Mouse (Mus musculus): ENCODE measurements around the gene Ace2.

Gene Ace2

DNA sequence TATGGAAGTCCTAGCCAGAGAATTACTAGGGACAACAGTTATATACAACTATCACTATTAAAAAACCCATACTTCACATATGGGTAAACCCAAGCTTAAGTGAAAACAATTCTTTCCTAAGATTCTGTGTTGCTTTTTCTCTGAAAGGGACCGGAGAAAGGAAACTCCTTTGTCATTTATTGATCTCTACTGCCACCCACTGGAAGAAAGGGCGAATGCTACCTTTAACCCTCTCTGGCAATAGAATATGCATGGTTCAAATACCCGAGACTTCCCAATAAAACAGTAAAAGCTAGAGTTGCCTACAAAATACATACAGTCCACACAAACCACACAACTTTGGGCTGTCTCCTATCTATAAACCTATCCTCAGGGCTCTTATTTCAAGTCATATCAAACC lies 40.6 kb downstream of the Ace2 start:
- peak; percentile 16 for DNase-seq (ENCODE audit: low read depth, low spot score)

DNA sequence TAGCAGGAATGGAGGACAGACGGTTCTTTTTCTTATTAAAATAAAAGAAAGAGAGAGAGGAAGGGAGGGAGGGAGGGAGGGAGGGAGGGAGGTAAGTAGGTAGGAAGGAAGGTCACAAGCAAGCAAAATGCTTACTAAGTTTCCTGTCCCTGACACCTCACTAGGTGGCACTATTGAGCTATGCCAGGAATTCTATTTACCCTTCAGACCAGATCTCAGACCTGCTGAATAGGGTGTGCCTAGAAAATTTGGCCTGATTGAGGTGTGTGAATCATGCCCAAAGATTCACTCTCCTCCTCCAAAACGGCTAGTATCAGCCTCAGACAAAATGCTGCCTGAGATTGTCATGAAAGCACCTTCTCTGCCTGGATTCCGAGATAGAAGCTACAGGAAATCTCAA lies 44.7 kb downstream of the Ace2 start:
- DNase-seq (ENCODE audit: low read depth, low spot score) = peak; percentile 23

DNA sequence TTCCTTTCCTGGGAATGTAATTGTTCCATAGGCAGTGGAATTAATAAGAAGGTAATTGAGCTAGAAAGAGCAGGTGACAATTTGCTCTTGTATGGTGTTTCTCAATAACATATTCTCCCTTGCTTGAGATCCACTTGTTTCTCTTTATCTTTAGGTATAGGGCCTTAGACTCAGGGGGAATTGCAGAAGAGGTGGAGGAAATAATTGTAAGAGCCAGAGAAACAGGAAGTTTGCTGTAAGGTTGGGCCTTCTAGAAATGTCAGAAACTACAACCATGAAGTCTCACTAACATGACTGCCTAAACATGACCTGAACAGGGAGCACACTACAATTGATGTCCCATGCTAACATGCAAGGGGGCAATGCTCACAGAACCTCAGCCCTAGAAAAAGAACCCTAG lies 50.7 kb downstream of the Ace2 start:
- DNase-seq (ENCODE audit: low read depth, low spot score) = no peak

DNA sequence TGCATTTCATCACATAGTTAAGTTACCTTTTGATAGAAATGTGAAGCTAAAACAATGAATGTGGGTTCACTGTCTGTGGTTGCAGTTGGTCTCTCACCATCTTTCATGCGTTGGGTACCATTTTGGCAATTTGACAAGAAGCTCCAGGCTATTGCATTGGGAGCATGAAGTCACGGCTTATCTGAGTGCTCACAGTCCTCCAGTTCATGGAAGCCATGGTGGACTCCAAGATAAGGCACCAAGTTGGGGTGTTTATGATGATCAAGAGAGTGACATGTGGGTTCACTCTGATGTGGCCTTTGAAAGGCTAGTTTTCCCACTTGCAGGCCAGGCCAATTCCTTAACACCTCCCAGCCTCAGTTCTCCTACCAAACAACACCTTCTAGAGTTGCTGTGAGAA lies 58.5 kb downstream of the Ace2 start:
- DNase-seq (ENCODE audit: low read depth, low spot score) = no peak

DNA sequence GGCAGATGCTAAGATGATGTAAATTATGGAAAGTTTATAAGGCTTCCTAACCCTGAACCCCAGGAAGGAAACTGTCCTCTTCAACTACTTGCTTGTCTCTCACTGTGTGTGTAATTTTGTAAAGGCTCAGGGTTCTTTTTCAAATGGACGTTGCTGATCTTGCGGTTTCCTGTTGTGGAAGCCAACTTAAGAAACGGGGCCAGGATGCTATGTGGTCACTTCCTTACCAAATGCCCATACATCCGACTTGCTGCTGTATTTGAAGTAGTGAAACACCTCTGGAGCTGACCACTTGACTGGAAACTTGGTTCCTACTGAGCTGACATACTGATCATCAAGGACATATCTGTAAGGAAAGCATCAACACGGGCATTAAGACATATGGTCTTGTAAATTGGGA lies 61.4 kb downstream of the Ace2 start:
- no peak for DNase-seq (ENCODE audit: low read depth, low spot score)

DNA sequence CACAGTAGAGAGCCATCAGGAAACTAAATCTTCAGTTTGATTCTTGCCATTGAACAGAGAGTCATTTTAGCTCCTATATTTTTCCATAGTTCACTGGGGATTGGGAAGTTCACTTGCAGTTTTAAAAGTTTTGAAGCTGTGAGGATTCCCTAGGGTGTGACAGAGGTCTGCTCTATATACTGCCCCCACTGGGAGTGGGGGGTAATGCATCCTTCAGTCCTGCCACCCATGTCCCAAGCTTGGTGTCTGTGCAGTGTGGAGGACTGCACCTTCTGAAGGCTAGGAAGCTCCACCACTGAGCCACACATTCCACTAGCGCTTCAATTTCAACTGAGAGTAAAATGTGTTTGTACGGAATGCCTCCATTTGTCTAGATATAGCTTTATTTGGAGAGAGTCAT lies 82.9 kb downstream of the Ace2 start:
- DNase-seq (ENCODE audit: low read depth, low spot score) = no peak

DNA sequence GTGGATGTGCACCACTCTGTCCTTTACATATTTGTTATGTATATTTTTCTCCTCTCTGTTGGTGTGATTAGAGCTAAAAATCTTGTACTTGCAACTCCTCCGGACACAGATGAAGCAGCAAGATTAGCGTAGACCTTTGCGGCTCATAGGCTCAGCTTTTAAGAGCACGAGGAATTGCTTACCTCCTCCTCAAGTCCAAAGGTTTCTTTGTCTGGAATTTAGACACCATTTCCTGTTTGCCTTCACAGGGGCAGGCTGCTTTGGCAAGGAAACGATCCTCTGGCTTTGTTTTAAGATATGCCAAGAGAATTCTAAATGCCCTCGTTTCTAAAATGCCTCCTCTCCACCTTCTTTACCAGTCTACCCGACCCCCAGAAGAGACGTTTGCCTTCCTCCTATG lies 94.2 kb downstream of the Ace2 start:
- DNase-seq (ENCODE audit: low read depth, low spot score) = no peak
